Mouse (Mus musculus): Measurements from ENCODE around the gene Necap1.

The Necap1 gene

GRCm38 (mm10) chr6:122883603-122884002 lies 9.3 kb downstream of the Necap1 start:
- DNase-seq (ENCODE audit: low spot score in 2 of 2) = no peak

- DNase-seq (ENCODE audit: low spot score in 2 of 2) = no peak
These were observed 15.3 kb downstream of the Necap1 start for GRCm38 (mm10) chr6:122889599-122889998.

DNA sequence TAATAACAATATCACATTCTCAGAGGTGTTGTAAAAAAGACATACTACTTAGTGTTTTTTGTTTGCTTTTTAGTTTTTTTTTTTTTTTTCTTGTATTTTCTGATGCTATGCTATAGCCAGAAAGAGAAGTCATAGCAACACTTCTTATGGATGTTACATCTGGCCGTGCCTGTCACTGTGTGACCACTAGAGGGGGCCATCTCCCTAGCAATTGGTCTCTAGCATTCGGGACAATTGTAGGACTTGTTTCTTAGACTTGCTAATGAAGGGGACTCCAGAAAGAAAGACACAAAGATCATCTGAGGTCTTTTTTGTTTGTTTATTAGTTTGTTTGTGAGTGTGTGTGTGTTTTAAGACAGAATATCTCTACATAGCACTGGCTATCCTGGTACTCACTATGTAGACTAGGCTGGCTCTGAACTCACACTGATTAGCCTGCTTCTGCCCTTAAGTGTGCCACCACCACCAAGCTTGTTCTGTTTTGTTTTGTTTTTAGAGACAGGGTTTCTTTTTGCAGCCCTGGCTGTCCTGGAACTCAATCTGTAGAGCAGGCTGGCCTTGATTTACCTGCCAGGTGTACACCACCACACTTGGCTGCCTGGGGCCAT lies 18.3 kb downstream of the Necap1 start:
- peak; percentile 47 to 73 for DNase-seq (ENCODE audit: low spot score in 2 of 2)

- no peak for DNase-seq (ENCODE audit: low spot score in 2 of 2)
These were observed 45.6 kb downstream of the Necap1 start for GRCm38 (mm10) chr6:122919922-122920321.

- no peak for DNase-seq (ENCODE audit: low spot score in 2 of 2)
These were observed 47.2 kb downstream of the Necap1 start, which contains the start of gene Clec4a1 for GRCm38 (mm10) chr6:122921451-122921850. Clec4a1 (plus strand) TSS chr6:122921848.

DNA sequence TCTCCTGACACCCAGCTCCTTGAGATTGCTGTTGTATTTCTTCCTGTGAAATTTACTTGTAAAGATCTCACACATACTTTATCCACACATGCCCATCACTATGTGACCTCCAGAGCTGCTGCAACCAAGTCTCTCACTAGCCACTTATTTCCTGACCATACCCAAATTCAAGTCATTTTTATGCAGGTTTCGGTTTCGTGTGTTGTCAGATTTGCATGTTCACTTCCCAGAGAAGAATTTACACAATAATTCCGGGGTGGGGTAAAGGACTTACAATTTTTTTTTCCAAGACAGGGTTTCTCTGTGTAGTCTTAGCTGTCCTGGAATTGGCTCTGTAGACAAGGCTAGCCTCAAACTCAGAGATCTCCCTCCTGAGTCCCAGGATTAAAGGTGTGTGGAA lies 60.6 kb downstream of the Necap1 start:
- DNase-seq (ENCODE audit: low spot score in 2 of 2) = no peak

Measured in cerebellum, postnatal 4 days (tissue).